Mouse (Mus musculus): ENCODE measurements around the gene 1700020D05Rik. TPM values are rescaled to one million over a fixed set of nuclear protein-coding genes. Genes with fewer than 3 reads are reported as not detected.

1700020D05Rik gene
- 127 TPM for polyA plus RNA-seq (2014; fragmentation: Illumina TruSeq; extraction: RNeasy Lipid Tissue Mini Kit (QIAGEN cat#74804); ENCODE audit: low read depth, low replicate concordance)

GRCm38 (mm10) chr19:5503687-5504086 lies at the start of gene 1700020D05Rik:
Gene 1700020D05Rik (minus strand): TSS chr19:5503787.

GRCm38 (mm10) chr19:5510031-5511026 lies 6.7 kb upstream of the 1700020D05Rik start, which contains the start of gene Snx32:
Gene Snx32 (minus strand): TSS chr19:5510538.

GRCm38 (mm10) chr19:5490313-5490897 lies 13.2 kb downstream of the 1700020D05Rik start, which contains the start of gene Cfl1:
Gene Cfl1 (plus strand): TSS chr19:5490455.

GRCm38 (mm10) chr19:5487768-5488550 lies 15.6 kb downstream of the 1700020D05Rik start, which contains the start of gene Mus81:
Gene Mus81 (minus strand): TSS chr19:5488402.

GRCm38 (mm10) chr19:5473720-5474119 lies 29.9 kb downstream of the 1700020D05Rik start, which contains the start of gene Efemp2:
Gene Efemp2 (plus strand): TSS chr19:5473954.

GRCm38 (mm10) chr19:5468374-5468773 lies 35.2 kb downstream of the 1700020D05Rik start, which contains the start of gene Ctsw:
Gene Ctsw (minus strand): TSS chr19:5468507.

GRCm38 (mm10) chr19:5460465-5460911 lies 43.1 kb downstream of the 1700020D05Rik start, which contains the start of gene Fibp:
Gene Fibp (plus strand): TSS chr19:5460615.

GRCm38 (mm10) chr19:5457746-5458442 lies 45.7 kb downstream of the 1700020D05Rik start, which contains the start of gene Ccdc85b:
Gene Ccdc85b (minus strand): TSS chr19:5457894.

Other genes with a start within 250 kb of the 1700020D05Rik start
- gene Pacs1, start 230.7 kb downstream of the 1700020D05Rik start, polyA plus RNA-seq (2014; fragmentation: Illumina TruSeq; extraction: RNeasy Lipid Tissue Mini Kit (QIAGEN cat#74804); ENCODE audit: low read depth, low replicate concordance) = 44.3 TPM
- gene Sf3b2, start 208.3 kb downstream of the 1700020D05Rik start, polyA plus RNA-seq (2014; fragmentation: Illumina TruSeq; extraction: RNeasy Lipid Tissue Mini Kit (QIAGEN cat#74804); ENCODE audit: low read depth, low replicate concordance) = 42.7 TPM
- 0.18 TPM for gene Gal3st3, start 205.5 kb downstream of the 1700020D05Rik start, polyA plus RNA-seq (2014; fragmentation: Illumina TruSeq; extraction: RNeasy Lipid Tissue Mini Kit (QIAGEN cat#74804); ENCODE audit: low read depth, low replicate concordance)
- 41.2 TPM for gene Catsper1, start 168.0 kb downstream of the 1700020D05Rik start, polyA plus RNA-seq (2014; fragmentation: Illumina TruSeq; extraction: RNeasy Lipid Tissue Mini Kit (QIAGEN cat#74804); ENCODE audit: low read depth, low replicate concordance)
- gene Cst6, start 154.2 kb downstream of the 1700020D05Rik start, polyA plus RNA-seq (2014; fragmentation: Illumina TruSeq; extraction: RNeasy Lipid Tissue Mini Kit (QIAGEN cat#74804); ENCODE audit: low read depth, low replicate concordance) = not detected
- gene Eif1ad, start 137.0 kb downstream of the 1700020D05Rik start, polyA plus RNA-seq (2014; fragmentation: Illumina TruSeq; extraction: RNeasy Lipid Tissue Mini Kit (QIAGEN cat#74804); ENCODE audit: low read depth, low replicate concordance) = 13.1 TPM
- gene Banf1, start 136.6 kb downstream of the 1700020D05Rik start, polyA plus RNA-seq (2014; fragmentation: Illumina TruSeq; extraction: RNeasy Lipid Tissue Mini Kit (QIAGEN cat#74804); ENCODE audit: low read depth, low replicate concordance) = 12.7 TPM
- gene Sart1, start 115.1 kb downstream of the 1700020D05Rik start, polyA plus RNA-seq (2014; fragmentation: Illumina TruSeq; extraction: RNeasy Lipid Tissue Mini Kit (QIAGEN cat#74804); ENCODE audit: low read depth, low replicate concordance) = 2.7 TPM
- 27.1 TPM for gene Tsga10ip, start 101.3 kb downstream of the 1700020D05Rik start, polyA plus RNA-seq (2014; fragmentation: Illumina TruSeq; extraction: RNeasy Lipid Tissue Mini Kit (QIAGEN cat#74804); ENCODE audit: low read depth, low replicate concordance)
- gene Drap1, start 78.8 kb downstream of the 1700020D05Rik start, polyA plus RNA-seq (2014; fragmentation: Illumina TruSeq; extraction: RNeasy Lipid Tissue Mini Kit (QIAGEN cat#74804); ENCODE audit: low read depth, low replicate concordance) = 20.5 TPM
- 0.76 TPM for gene AI837181, start 78.6 kb downstream of the 1700020D05Rik start, polyA plus RNA-seq (2014; fragmentation: Illumina TruSeq; extraction: RNeasy Lipid Tissue Mini Kit (QIAGEN cat#74804); ENCODE audit: low read depth, low replicate concordance)
- 0.57 TPM for gene Fosl1, start 56.2 kb downstream of the 1700020D05Rik start, polyA plus RNA-seq (2014; fragmentation: Illumina TruSeq; extraction: RNeasy Lipid Tissue Mini Kit (QIAGEN cat#74804); ENCODE audit: low read depth, low replicate concordance)
- gene Ccdc85b, start 45.9 kb downstream of the 1700020D05Rik start, polyA plus RNA-seq (2014; fragmentation: Illumina TruSeq; extraction: RNeasy Lipid Tissue Mini Kit (QIAGEN cat#74804); ENCODE audit: low read depth, low replicate concordance) = 0.14 TPM
- 5.3 TPM for gene Fibp, start 43.2 kb downstream of the 1700020D05Rik start, polyA plus RNA-seq (2014; fragmentation: Illumina TruSeq; extraction: RNeasy Lipid Tissue Mini Kit (QIAGEN cat#74804); ENCODE audit: low read depth, low replicate concordance)
- not detected for gene Ctsw, start 35.3 kb downstream of the 1700020D05Rik start, polyA plus RNA-seq (2014; fragmentation: Illumina TruSeq; extraction: RNeasy Lipid Tissue Mini Kit (QIAGEN cat#74804); ENCODE audit: low read depth, low replicate concordance)
- gene Efemp2, start 29.8 kb downstream of the 1700020D05Rik start, polyA plus RNA-seq (2014; fragmentation: Illumina TruSeq; extraction: RNeasy Lipid Tissue Mini Kit (QIAGEN cat#74804); ENCODE audit: low read depth, low replicate concordance) = 0.52 TPM
- gene Mus81, start 15.4 kb downstream of the 1700020D05Rik start, polyA plus RNA-seq (2014; fragmentation: Illumina TruSeq; extraction: RNeasy Lipid Tissue Mini Kit (QIAGEN cat#74804); ENCODE audit: low read depth, low replicate concordance) = 1.2 TPM
- gene Cfl1, start 13.3 kb downstream of the 1700020D05Rik start, polyA plus RNA-seq (2014; fragmentation: Illumina TruSeq; extraction: RNeasy Lipid Tissue Mini Kit (QIAGEN cat#74804); ENCODE audit: low read depth, low replicate concordance) = 118 TPM
- 0.91 TPM for gene Snx32, start 6.8 kb upstream of the 1700020D05Rik start, polyA plus RNA-seq (2014; fragmentation: Illumina TruSeq; extraction: RNeasy Lipid Tissue Mini Kit (QIAGEN cat#74804); ENCODE audit: low read depth, low replicate concordance)
- gene Ovol1, start 56.9 kb upstream of the 1700020D05Rik start, polyA plus RNA-seq (2014; fragmentation: Illumina TruSeq; extraction: RNeasy Lipid Tissue Mini Kit (QIAGEN cat#74804); ENCODE audit: low read depth, low replicate concordance) = 1.9 TPM
- gene Ap5b1, start 64.2 kb upstream of the 1700020D05Rik start, polyA plus RNA-seq (2014; fragmentation: Illumina TruSeq; extraction: RNeasy Lipid Tissue Mini Kit (QIAGEN cat#74804); ENCODE audit: low read depth, low replicate concordance) = not detected
- 0.25 TPM for gene Rnaseh2c, start 98.1 kb upstream of the 1700020D05Rik start, polyA plus RNA-seq (2014; fragmentation: Illumina TruSeq; extraction: RNeasy Lipid Tissue Mini Kit (QIAGEN cat#74804); ENCODE audit: low read depth, low replicate concordance)
- gene Kat5, start 106.5 kb upstream of the 1700020D05Rik start, polyA plus RNA-seq (2014; fragmentation: Illumina TruSeq; extraction: RNeasy Lipid Tissue Mini Kit (QIAGEN cat#74804); ENCODE audit: low read depth, low replicate concordance) = 52.9 TPM
- 1.1 TPM for gene Rela, start 133.7 kb upstream of the 1700020D05Rik start, polyA plus RNA-seq (2014; fragmentation: Illumina TruSeq; extraction: RNeasy Lipid Tissue Mini Kit (QIAGEN cat#74804); ENCODE audit: low read depth, low replicate concordance)
- gene Sipa1, start 159.9 kb upstream of the 1700020D05Rik start, polyA plus RNA-seq (2014; fragmentation: Illumina TruSeq; extraction: RNeasy Lipid Tissue Mini Kit (QIAGEN cat#74804); ENCODE audit: low read depth, low replicate concordance) = 0.07 TPM
- gene Map3k11, start 185.0 kb upstream of the 1700020D05Rik start, polyA plus RNA-seq (2014; fragmentation: Illumina TruSeq; extraction: RNeasy Lipid Tissue Mini Kit (QIAGEN cat#74804); ENCODE audit: low read depth, low replicate concordance) = 2.6 TPM
- 0.55 TPM for gene Pcnx3, start 185.1 kb upstream of the 1700020D05Rik start, polyA plus RNA-seq (2014; fragmentation: Illumina TruSeq; extraction: RNeasy Lipid Tissue Mini Kit (QIAGEN cat#74804); ENCODE audit: low read depth, low replicate concordance)
- not detected for gene Kcnk7, start 200.6 kb upstream of the 1700020D05Rik start, polyA plus RNA-seq (2014; fragmentation: Illumina TruSeq; extraction: RNeasy Lipid Tissue Mini Kit (QIAGEN cat#74804); ENCODE audit: low read depth, low replicate concordance)
- gene Ehbp1l1, start 222.5 kb upstream of the 1700020D05Rik start, polyA plus RNA-seq (2014; fragmentation: Illumina TruSeq; extraction: RNeasy Lipid Tissue Mini Kit (QIAGEN cat#74804); ENCODE audit: low read depth, low replicate concordance) = 3.6 TPM
- gene Fam89b, start 225.9 kb upstream of the 1700020D05Rik start, polyA plus RNA-seq (2014; fragmentation: Illumina TruSeq; extraction: RNeasy Lipid Tissue Mini Kit (QIAGEN cat#74804); ENCODE audit: low read depth, low replicate concordance) = 4.0 TPM
- 0.53 TPM for gene Ltbp3, start 237.1 kb upstream of the 1700020D05Rik start, polyA plus RNA-seq (2014; fragmentation: Illumina TruSeq; extraction: RNeasy Lipid Tissue Mini Kit (QIAGEN cat#74804); ENCODE audit: low read depth, low replicate concordance)

Data from testis, adult 10 weeks (tissue).